Mouse (Mus musculus): ENCODE data around the gene Ulk4. TPM values are rescaled to one million over a fixed set of nuclear protein-coding genes. Genes with fewer than 3 reads are reported as not detected.

The Ulk4 gene
- polyA plus RNA-seq, 1 experiment: 7.3 TPM

DNA sequence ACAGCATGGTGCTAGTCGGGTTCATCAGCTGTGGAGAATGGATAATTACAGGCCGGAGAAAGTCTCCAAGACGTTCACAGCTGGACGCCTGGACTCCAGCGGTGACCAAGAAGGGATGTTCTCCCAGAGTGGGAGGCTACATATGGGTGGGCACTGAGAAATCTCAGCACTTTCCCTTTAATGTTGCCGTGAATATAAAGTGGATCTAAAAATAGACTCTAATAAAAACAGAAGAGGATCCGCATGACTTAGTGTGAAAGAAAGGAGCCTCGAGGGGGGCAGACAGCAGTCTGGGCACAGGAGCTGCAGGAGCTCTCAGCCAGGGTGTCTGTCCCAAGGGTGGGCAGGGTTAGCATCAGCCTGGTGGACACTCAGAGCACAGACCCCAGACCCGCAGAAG lies 288.9 kb downstream of the Ulk4 start:
- TF ChIP-seq CTCF (IDR thresholded peaks at IDR 0.05; ENCODE audit: extremely low read depth, insufficient read depth, low read length): no peak
- H3K4me1 ChIP-seq (ENCODE audit: control insufficient read depth, insufficient read depth, low read length): 0 out of 2 replicates have a peak, but pooled peaks cover 2% of the 10 kb centered on the region
- no peak overlapping the region for H3K27ac ChIP-seq (ENCODE audit: insufficient read depth, low read length)
- H3K4me3 ChIP-seq (ENCODE audit: insufficient read depth, low read length): no peak overlapping the region

DNA sequence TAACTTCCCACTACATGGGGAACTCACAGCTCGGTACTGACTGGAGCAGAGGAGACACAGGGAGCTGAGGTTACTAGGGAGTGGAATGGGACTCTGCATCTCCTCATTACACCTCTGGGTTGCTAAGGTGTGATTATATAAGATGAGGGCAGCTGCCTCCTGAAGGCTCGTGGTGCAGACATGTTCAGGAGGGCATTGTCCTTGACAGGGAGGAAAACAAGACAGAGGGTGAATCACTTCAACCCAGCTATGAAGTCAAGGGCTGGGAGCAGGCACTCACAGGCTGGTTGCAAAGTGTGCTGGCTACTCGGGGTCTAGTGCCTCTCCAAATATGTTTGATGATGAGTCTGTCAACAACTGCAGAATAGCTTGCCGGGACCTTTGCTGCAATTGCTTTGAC lies 290.0 kb downstream of the Ulk4 start:
- H3K4me3 ChIP-seq (ENCODE audit: insufficient read depth, low read length): no peak overlapping the region
- TF ChIP-seq POLR2A (IDR thresholded peaks at IDR 0.05; ENCODE audit: extremely low read depth, insufficient read depth, low read length) (no peak), CTCF (IDR thresholded peaks at IDR 0.05; ENCODE audit: extremely low read depth, insufficient read depth, low read length) (no peak)
- no peak overlapping the region for H3K27ac ChIP-seq (ENCODE audit: insufficient read depth, low read length)
- H3K4me1 ChIP-seq (ENCODE audit: control insufficient read depth, insufficient read depth, low read length): 0 out of 2 replicates have a peak, but pooled peaks cover 2% of the 10 kb centered on the region

DNA sequence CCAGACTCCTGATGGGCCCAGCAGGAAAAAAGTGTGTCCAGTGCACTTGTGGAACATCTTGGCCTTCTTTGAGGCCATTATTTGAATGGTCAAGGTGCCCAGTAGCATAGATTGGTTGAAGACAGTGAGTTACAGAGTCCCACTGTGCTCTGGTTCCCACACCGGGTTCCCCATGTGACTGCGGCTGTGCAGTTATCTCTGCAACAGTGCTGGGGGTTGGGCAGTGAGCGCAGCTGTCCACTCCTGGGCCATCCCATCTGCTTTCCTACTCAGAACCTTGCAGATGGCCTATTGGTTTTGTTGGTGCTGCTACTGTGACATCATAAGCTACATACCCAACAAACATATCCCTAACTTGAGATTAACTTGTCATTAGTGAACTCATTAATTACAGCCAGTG lies 290.7 kb downstream of the Ulk4 start:
- Histone ChIP-seq H3K4me1 (ENCODE audit: control insufficient read depth, insufficient read depth, low read length) (0 out of 2 replicates have a peak, but pooled peaks cover 2% of the 10 kb centered on the region), H3K4me3 (ENCODE audit: insufficient read depth, low read length) (no peak overlapping the region), H3K27ac (ENCODE audit: insufficient read depth, low read length) (no peak overlapping the region)
- TF ChIP-seq POLR2A (IDR thresholded peaks at IDR 0.05; ENCODE audit: extremely low read depth, insufficient read depth, low read length) (no peak), CTCF (IDR thresholded peaks at IDR 0.05; ENCODE audit: extremely low read depth, insufficient read depth, low read length) (no peak)

DNA sequence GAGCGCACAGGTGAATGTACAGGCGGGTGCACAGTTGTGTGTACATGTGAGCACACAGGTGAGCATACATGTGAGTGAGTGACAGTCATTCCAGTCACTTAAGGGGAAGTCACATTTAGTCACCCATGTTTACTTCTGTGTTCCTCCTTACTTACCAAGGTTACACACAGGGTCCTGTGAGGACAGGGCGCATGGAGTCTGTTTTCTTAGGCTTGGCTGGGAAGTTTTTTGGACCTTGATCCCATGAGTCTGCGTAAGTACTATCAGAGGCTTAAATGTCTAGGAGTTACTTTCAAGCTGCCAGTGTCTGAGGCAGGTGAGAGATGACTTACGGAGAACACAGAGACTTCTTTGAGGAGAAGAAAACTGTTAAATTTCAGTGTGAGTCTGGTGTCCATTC lies 291.5 kb downstream of the Ulk4 start:
- no peak overlapping the region for H3K27ac ChIP-seq (ENCODE audit: insufficient read depth, low read length)
- H3K4me1 ChIP-seq (ENCODE audit: control insufficient read depth, insufficient read depth, low read length): 0 out of 2 replicates have a peak, but pooled peaks cover 2% of the 10 kb centered on the region
- no peak overlapping the region for H3K4me3 ChIP-seq (ENCODE audit: insufficient read depth, low read length)
- TF ChIP-seq CTCF (IDR thresholded peaks at IDR 0.05; ENCODE audit: extremely low read depth, insufficient read depth, low read length) (no peak), POLR2A (IDR thresholded peaks at IDR 0.05; ENCODE audit: extremely low read depth, insufficient read depth, low read length) (no peak)

DNA sequence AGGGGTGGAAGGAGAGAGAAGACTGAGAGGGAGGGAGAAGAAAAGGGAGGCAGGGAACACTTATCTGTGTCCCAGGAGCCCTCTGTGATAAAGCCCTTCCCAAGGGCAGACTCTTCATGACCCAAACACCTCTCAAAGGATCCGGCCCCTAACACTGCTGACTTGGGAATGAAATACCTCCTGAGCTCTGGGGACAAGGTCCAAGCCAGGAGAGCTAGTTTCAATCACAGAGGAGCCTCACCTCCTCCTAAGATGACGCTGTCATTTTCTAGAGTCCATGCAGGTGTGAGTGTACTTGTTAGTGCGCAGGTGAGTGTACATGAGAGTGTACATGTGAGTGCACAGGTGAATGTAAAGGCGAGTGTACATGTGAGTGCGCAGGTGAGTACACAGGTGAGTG lies 292.0 kb downstream of the Ulk4 start:
- H3K4me3 ChIP-seq (ENCODE audit: insufficient read depth, low read length): no peak overlapping the region
- H3K4me1 ChIP-seq (ENCODE audit: control insufficient read depth, insufficient read depth, low read length): 0 out of 2 replicates have a peak, but pooled peaks cover 2% of the 10 kb centered on the region
- H3K27ac ChIP-seq (ENCODE audit: insufficient read depth, low read length): no peak overlapping the region
- TF ChIP-seq CTCF (IDR thresholded peaks at IDR 0.05; ENCODE audit: extremely low read depth, insufficient read depth, low read length) (no peak), POLR2A (IDR thresholded peaks at IDR 0.05; ENCODE audit: extremely low read depth, insufficient read depth, low read length) (no peak)

DNA sequence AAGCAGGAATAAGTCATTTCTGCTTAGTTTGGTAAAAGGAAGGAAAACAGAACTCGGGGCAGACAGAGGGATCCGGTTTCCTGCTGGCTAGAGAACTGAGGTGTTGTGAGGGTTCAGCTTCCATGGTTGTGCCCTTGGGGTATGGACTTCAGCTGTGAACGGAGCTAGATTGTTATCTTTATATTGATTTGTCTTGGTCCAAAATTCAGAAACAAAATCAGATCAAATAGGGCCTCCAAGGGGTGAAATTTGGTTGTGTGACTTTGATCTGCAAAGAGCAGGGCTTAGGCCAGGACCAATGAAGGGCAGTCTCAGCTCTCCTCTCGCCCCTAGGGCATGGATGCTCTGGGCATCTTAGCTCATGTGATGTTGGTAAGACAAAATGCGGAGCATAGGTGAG lies 292.5 kb downstream of the Ulk4 start:
- H3K27ac ChIP-seq (ENCODE audit: insufficient read depth, low read length): no peak overlapping the region
- no peak for TF ChIP-seq CTCF (IDR thresholded peaks at IDR 0.05; ENCODE audit: extremely low read depth, insufficient read depth, low read length)
- TF ChIP-seq POLR2A (IDR thresholded peaks at IDR 0.05; ENCODE audit: extremely low read depth, insufficient read depth, low read length): no peak
- 0 out of 2 replicates have a peak, but pooled peaks cover 2% of the 10 kb centered on the region for H3K4me1 ChIP-seq (ENCODE audit: control insufficient read depth, insufficient read depth, low read length)
- H3K4me3 ChIP-seq (ENCODE audit: insufficient read depth, low read length): no peak overlapping the region

DNA sequence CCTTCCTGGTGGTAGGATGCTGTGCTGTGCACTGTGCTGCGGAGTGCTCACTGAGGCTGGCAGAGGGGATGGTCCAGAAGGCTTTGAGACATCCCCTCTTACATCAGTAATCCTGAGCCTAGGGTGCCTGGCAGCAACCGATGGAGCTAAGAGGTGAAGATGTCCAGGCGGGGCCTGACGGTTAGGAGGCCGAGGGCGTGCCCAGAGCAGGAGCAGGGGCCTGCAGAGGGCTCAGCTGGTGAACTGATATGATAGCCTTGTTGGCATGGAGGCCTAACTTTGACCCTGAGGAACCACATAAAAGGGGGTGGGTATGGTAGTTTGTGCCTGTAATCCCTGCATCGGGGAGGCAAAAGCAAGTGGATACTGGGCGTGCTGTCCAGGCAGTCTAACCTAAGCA lies 293.1 kb downstream of the Ulk4 start:
- TF ChIP-seq POLR2A (IDR thresholded peaks at IDR 0.05; ENCODE audit: extremely low read depth, insufficient read depth, low read length) (no peak), CTCF (IDR thresholded peaks at IDR 0.05; ENCODE audit: extremely low read depth, insufficient read depth, low read length) (no peak)
- no peak overlapping the region for H3K4me3 ChIP-seq (ENCODE audit: insufficient read depth, low read length)
- H3K27ac ChIP-seq (ENCODE audit: insufficient read depth, low read length): no peak overlapping the region
- 0 out of 2 replicates have a peak, but pooled peaks cover 2% of the 10 kb centered on the region for H3K4me1 ChIP-seq (ENCODE audit: control insufficient read depth, insufficient read depth, low read length)

DNA sequence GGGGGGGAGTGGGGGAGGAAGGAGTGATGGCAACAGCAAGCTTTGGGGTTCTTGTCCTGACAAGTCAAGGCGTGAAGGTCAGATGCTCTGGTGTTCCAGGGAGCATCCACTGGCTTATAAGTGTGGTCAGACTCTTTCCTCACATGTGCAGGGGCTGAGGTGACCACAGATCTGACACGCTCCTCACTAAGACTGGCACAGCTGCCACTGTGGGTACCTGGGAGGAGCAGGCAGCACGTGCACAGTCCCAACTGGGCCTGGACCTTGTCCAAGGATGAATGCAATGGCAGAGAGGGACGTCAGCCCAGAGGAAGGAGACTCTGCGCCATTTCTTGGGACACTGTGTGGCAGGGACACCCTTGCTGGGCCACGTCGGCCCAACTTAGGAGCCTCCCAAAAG lies 295.2 kb downstream of the Ulk4 start:
- H3K27ac ChIP-seq (ENCODE audit: insufficient read depth, low read length): no peak overlapping the region
- no peak for TF ChIP-seq CTCF (IDR thresholded peaks at IDR 0.05; ENCODE audit: extremely low read depth, insufficient read depth, low read length)
- no peak for TF ChIP-seq POLR2A (IDR thresholded peaks at IDR 0.05; ENCODE audit: extremely low read depth, insufficient read depth, low read length)
- no peaks in the 10 kb centered on the region for H3K4me1 ChIP-seq (ENCODE audit: control insufficient read depth, insufficient read depth, low read length)
- H3K4me3 ChIP-seq (ENCODE audit: insufficient read depth, low read length): no peak overlapping the region

DNA sequence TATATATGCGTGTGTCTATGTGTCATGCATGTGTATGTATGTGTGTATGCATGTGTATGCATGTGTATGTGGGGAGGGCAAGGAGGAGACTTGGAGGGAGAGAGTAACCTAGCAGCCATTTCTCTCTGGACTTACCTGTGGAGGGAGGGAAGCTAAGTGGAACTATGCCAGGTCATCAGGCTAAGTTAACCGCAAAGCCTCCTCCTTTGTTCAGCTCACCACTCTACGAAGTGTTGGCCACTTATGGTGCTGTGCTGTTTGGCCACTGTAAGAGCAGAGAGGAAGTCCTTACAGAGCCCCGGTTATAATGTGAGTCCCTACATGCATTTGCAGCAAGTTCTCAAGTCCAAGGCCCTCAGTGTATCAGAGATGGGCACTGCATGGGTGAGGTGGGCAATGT lies 300.1 kb downstream of the Ulk4 start:
- Histone ChIP-seq H3K4me3 (ENCODE audit: insufficient read depth, low read length) (no peak overlapping the region), H3K27ac (ENCODE audit: insufficient read depth, low read length) (no peak overlapping the region), H3K4me1 (ENCODE audit: control insufficient read depth, insufficient read depth, low read length) (no peaks in the 10 kb centered on the region; the same call in 1 of the 2 replicates)
- TF ChIP-seq POLR2A (IDR thresholded peaks at IDR 0.05; ENCODE audit: extremely low read depth, insufficient read depth, low read length) (no peak), CTCF (IDR thresholded peaks at IDR 0.05; ENCODE audit: extremely low read depth, insufficient read depth, low read length) (no peak)

DNA sequence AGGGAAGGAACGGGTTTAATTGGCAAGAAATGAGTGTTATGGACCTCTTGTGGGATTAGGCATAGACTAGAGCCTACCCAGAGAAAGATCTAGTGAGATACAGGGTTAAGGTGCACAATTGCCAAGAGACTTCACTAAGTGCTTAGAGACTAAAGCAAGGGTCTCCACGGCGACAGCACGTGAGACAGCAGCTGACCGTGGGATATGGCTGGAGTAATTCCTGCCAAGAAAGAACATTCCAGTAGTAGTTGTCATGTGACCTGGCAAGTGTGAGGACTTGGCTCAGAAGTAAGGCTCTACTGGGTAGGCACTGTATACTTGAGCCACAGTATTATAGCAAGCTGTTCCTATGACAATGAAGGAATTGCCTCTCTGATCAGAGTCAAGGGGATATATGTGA lies 300.8 kb downstream of the Ulk4 start:
- H3K4me3 ChIP-seq (ENCODE audit: insufficient read depth, low read length): no peak overlapping the region
- no peak overlapping the region for H3K27ac ChIP-seq (ENCODE audit: insufficient read depth, low read length)
- no peaks in the 10 kb centered on the region; the same call in 1 of the 2 replicates for H3K4me1 ChIP-seq (ENCODE audit: control insufficient read depth, insufficient read depth, low read length)
- TF ChIP-seq POLR2A (IDR thresholded peaks at IDR 0.05; ENCODE audit: extremely low read depth, insufficient read depth, low read length) (no peak), CTCF (IDR thresholded peaks at IDR 0.05; ENCODE audit: extremely low read depth, insufficient read depth, low read length) (no peak)
